Mouse (Mus musculus) ovary, adult 18-20 months (tissue): ENCODE data around the gene Cpxm1.
"Not testable (repeated sequence)": the region's sequence is repeated elsewhere in the genome, so short reads cannot be mapped to it uniquely, and the experiment has no call there.

Experiments
- DNase-seq: peaks from one replicate; pipeline ENCODE4 v3.0.0; 2022; ENCODE audit warnings: low spot score, mixed read lengths

Gene Cpxm1

GRCm38 (mm10) chr2:130401891-130402290 is 4.5 kb upstream of the Cpxm1 start:
- no peak for DNase-seq

GRCm38 (mm10) chr2:130400046-130400445 is 2.7 kb upstream of the Cpxm1 start:
- DNase-seq = no peak

GRCm38 (mm10) chr2:130398091-130398490 is 717 bp upstream of the Cpxm1 start:
- DNase-seq = no peak

DNA sequence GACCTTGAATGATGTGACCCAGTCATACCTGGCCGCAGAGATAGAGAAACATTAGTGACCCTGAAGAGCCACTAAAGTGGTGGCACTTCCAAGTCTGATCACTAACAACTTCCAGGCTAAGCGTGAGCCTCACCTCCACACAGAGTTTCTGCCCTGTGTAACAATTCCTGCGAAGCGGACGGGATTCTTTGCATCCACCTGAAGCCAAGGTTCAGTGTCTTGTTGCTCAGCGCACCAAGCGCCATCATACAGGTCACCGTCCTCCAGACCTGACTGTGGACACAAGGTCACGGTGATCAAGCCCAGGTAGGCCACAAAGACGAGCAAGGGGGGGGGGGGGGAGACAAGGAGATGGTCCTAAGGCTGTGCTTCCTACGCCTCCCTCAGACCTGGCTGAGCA is 1.7 kb downstream of the Cpxm1 start:
- no peak for DNase-seq

- DNase-seq = no peak
These were observed 4.5 kb downstream of the Cpxm1 start for GRCm38 (mm10) chr2:130392836-130393235.

GRCm38 (mm10) chr2:130390993-130391625 is 6.3 kb downstream of the Cpxm1 start:
- DNase-seq = no peak

DNA sequence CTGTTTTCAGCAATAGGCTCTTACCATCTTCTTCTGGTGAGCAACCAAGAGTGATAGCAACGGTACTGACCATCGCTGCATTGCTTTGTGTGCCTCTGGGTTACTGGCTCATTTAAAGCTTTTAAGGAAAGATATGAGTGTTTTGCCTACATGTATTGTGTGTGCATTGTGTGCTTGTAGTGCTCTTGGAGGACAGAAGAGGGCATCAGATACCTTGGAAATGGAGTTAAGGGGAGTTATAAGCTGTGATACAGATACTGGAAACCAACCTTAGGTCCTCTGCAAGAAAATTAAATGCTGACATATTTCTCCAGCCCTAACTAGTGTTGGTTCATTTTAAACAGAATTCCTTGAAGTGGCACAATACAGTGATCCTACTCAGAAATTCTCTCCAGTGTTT is 8.6 kb downstream of the Cpxm1 start:
- no peak for DNase-seq

DNA sequence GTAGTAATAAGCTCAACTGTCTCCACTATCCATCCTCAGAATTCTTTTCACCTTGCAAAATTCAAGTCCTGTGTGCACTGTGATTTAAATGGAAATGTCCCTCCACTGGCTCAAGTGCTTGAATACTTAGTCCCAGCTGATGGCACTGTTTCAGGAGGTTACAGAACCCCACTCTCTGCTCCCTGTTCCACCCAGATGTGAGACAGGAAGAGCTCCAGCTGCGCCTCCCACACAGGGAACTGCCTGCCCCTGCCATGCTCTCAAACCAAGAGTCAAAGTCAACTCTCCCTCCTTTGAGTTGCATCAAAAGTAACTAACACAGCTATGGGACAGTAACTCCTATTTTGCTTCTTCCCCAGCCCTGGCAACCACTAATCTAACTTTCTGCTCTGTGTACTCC is 11.2 kb downstream of the Cpxm1 start:
- no peak for DNase-seq

GRCm38 (mm10) chr2:130383895-130384294 is 13.5 kb downstream of the Cpxm1 start:
- no peak for DNase-seq

GRCm38 (mm10) chr2:130383205-130383604 is 14.2 kb downstream of the Cpxm1 start:
- DNase-seq = no peak

GRCm38 (mm10) chr2:130374951-130375350 is 22.4 kb downstream of the Cpxm1 start:
- no peak for DNase-seq

- DNase-seq = not testable (repeated sequence)
These were observed 24.3 kb downstream of the Cpxm1 start for GRCm38 (mm10) chr2:130373026-130373425.

- no peak for DNase-seq
These were observed 30.0 kb downstream of the Cpxm1 start for GRCm38 (mm10) chr2:130367386-130367785.

GRCm38 (mm10) chr2:130365211-130366094 is 31.9 kb downstream of the Cpxm1 start:
- DNase-seq = no peak

- DNase-seq = no peak
These were observed 34.8 kb downstream of the Cpxm1 start for GRCm38 (mm10) chr2:130362511-130363026.

DNA sequence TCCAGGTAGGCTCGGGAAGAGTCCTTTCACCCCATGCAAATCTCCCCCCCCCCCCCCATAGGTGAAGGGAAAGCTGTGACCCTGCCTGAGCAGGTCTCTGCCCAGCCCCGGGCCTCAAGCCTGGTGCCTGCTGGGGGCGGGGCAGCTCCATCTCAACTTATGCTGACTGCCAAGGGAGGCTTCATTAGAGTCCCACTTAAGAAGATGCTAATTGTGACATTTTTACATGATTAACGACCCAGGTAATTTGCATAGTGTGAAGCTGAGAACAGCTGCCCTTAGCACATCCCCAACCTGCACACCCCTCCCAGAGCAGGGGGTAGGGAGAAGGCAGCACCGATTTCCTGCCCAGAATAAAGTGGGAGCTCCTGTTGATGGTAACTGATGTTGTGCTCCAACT is 38.5 kb downstream of the Cpxm1 start:
- no peak for DNase-seq

- no peak for DNase-seq
These were observed 39.8 kb downstream of the Cpxm1 start for GRCm38 (mm10) chr2:130357551-130357950.

DNA sequence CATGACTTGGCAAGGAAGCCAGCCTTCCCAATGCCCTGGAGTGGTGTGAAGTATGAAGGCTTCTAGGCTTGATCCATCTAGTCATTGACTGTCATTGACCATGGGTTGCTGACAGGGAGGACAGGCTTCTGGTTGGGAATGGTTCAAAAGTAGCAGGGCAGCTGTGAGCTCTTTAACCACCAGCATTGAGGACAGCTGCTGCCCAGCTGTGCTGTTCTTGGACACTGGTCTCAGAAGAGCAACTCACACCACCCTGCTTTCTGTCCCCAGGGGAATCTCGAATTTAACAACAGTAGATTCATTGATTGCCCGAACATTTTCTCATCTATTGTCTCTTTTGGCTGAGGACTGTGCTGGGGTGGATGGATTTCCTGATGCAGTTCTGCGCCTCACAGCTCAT is 43.5 kb downstream of the Cpxm1 start:
- DNase-seq = no peak

DNA sequence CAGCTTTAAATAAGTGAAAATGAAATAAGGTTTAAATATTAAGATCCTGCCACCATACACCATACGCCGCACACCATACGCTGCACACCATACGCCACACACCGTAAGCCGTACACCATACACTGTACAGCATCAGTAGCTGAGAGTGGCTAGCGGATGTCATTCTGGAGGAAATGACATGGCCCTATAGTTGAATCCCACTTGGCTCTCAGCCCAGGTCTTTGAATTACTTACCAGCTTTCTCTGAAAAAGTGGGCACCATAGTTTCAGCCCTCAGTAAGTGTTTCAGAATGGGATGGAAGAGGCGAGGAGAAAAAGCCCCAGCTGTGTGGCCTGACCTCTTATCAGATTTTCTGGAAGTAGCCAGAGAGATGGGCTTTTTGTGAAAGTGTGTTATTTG is 44.0 kb downstream of the Cpxm1 start:
- no peak for DNase-seq

DNA sequence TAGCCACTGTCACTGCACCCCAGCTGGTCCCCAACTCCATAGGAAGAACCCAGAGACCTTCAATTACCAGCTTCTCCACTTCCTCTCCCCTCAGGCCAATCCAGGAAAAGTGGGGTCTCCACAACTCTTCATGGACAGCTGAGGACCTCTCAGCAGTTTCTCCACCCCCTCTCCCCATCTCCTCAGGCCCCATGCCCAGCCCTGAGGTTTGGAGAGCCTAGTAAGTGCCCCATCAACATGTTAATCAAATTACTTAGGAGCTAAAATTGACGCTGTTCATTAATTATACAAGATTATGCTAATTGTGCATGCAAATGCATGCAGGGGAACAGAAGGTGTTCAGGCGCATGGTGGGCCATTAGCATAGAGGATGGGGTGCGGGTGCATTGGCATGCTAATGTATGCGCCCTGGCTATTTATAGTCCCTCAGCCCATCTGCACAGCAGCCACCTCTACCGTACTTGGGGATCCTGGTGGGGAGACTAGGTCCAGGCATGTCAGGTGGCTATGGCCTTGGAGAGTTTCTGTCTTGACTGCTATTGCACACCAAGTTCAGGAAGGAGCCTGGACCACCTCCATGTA is 45.5 kb downstream of the Cpxm1 start:
- DNase-seq = no peak

DNA sequence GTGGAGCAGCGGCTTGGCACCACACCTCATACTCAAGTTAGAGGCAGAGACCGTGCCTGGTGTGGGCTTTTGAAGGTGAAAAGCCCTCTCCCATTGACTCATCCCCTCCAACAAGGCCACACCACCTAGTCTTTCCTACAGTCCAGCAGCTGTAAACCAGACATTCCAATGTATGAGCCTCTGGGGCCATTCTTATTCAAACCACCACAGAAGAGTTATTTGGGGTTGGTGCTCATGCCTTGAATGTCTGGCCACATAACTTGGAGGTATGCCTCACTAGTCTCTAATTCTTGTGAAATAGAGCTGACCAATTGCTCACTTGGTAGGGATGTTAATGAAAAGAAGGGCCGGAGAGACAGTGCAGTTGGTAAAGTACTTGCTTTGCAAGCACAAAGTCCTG is 47.0 kb downstream of the Cpxm1 start:
- DNase-seq = no peak

GRCm38 (mm10) chr2:130341220-130341580 is 56.2 kb downstream of the Cpxm1 start:
- DNase-seq = no peak
